Mouse (Mus musculus) layer of hippocampus, postnatal 36 days (tissue): ENCODE measurements around the gene Anxa9. TPM values are rescaled to one million over a fixed set of nuclear protein-coding genes. Genes with fewer than 3 reads are reported as not detected.
A peak's percentile ranks its signal among the peaks of the same experiment; 100 is the strongest.
"Not testable (repeated sequence)": the region's sequence is repeated elsewhere in the genome, so short reads cannot be mapped to it uniquely, and the experiment has no call there.

ENCODE experiments used
- DNase-seq, 2 experiments: peaks; one replicate each; pipeline ENCODE4 v3.0.0; 2022
- total RNA-seq, 2 experiments: library from RNA; stranded (reverse); gene quantifications; 2 replicates each; pipeline ENCODE4 v1.2.3; 2021

Anxa9 gene
- 1 to 10 TPM in 1 of 2 experiments, under 1 TPM in 1; 0.94 to 1.4 TPM for total RNA-seq

- no peak for DNase-seq
Measured at GRCm38 (mm10) chr3:95307100-95307499, at the start of gene Anxa9. Gene Anxa9, minus strand, starts transcription at chr3:95307176.

- DNase-seq: peak in 1 of 2 experiments; percentile 7
Measured at GRCm38 (mm10) chr3:95355911-95356544, 49.1 kb upstream of the Anxa9 start.

- DNase-seq: no peak
Measured at GRCm38 (mm10) chr3:95349491-95349890, 42.5 kb upstream of the Anxa9 start.

- DNase-seq: not testable (repeated sequence)
Measured at GRCm38 (mm10) chr3:95348343-95348742, 41.4 kb upstream of the Anxa9 start.

GRCm38 (mm10) chr3:95346454-95346853 is 39.5 kb upstream of the Anxa9 start:
- no peak for DNase-seq

- DNase-seq: not testable (repeated sequence)
Measured at GRCm38 (mm10) chr3:95343356-95344000, 36.5 kb upstream of the Anxa9 start.

- DNase-seq: no peak
Measured at GRCm38 (mm10) chr3:95338251-95338650, 31.3 kb upstream of the Anxa9 start.

- DNase-seq: no peak
Measured at GRCm38 (mm10) chr3:95337345-95337744, 30.4 kb upstream of the Anxa9 start.

- no peak for DNase-seq
Measured at GRCm38 (mm10) chr3:95331528-95331927, 24.6 kb upstream of the Anxa9 start.

- no peak for DNase-seq
Measured at GRCm38 (mm10) chr3:95328803-95329404, 21.9 kb upstream of the Anxa9 start.

- no peak for DNase-seq
Measured at GRCm38 (mm10) chr3:95324454-95325144, 17.6 kb upstream of the Anxa9 start.

GRCm38 (mm10) chr3:95323429-95323828 is 16.5 kb upstream of the Anxa9 start:
- no peak for DNase-seq

- DNase-seq: peak in 1 of 2 experiments; percentile 45
Measured at GRCm38 (mm10) chr3:95319701-95320625, 13.0 kb upstream of the Anxa9 start.

GRCm38 (mm10) chr3:95319110-95319509 is 12.1 kb upstream of the Anxa9 start:
- no peak for DNase-seq

GRCm38 (mm10) chr3:95318548-95318947 is 11.6 kb upstream of the Anxa9 start:
- DNase-seq: peak in 1 of 2 experiments; percentile 19

GRCm38 (mm10) chr3:95317414-95318080 is 10.6 kb upstream of the Anxa9 start:
- peak; percentile 19 to 35 for DNase-seq

GRCm38 (mm10) chr3:95315844-95316550 is 9.0 kb upstream of the Anxa9 start:
- DNase-seq: no peak

- peak; percentile 73 to 74 for DNase-seq
Measured at GRCm38 (mm10) chr3:95315094-95315843, 8.3 kb upstream of the Anxa9 start.

- no peak for DNase-seq
Measured at GRCm38 (mm10) chr3:95314486-95315093, 7.6 kb upstream of the Anxa9 start, which contains the start of gene Cers2. Gene Cers2, plus strand, starts transcription at chr3:95314791.
